Mouse (Mus musculus): ENCODE data around the gene Dock4.

- TF ChIP-seq POLR2A (IDR thresholded peaks at IDR 0.05; ENCODE audit: borderline replicate concordance, control insufficient read depth, low read depth, low read length) = no peak
- TF ChIP-seq CTCF (IDR thresholded peaks at IDR 0.05; ENCODE audit: control insufficient read depth, insufficient read depth, low read length) = no peak
Observed at GRCm38 (mm10) chr12:40824251-40824650, 378.5 kb downstream of the Dock4 start.

Measured in bone marrow, adult 2 months (tissue).